Mouse (Mus musculus) megakaryocyte, embryonic 14.5 days (primary cell): ENCODE measurements at regions not wholly inside any gene's neighbourhood (a gene's known extent, or its start where the extent isn't known, plus 50 kb on each side); places are given as distances from the start of the nearest gene placed in this dataset.
A peak's percentile ranks its signal among the peaks of the same experiment; 100 is the strongest.

Experiments
- H3K27me3 ChIP-seq: replicated peaks from 2 replicates; pipeline ENCODE3; 2012; ENCODE audit warnings: inconsistent platforms
- H3K36me3 ChIP-seq: replicated peaks from 2 replicates; pipeline ENCODE3; 2012; ENCODE audit warnings: low read length, inconsistent platforms, mixed read lengths
- H3K4me1 ChIP-seq: 2 replicates; pipeline ENCODE4 v1.6.1; 2012; ENCODE audit warnings: inconsistent platforms
- H3K4me3 ChIP-seq: replicated peaks from 2 replicates; pipeline ENCODE3; 2012; ENCODE audit warnings: moderate library complexity, mild to moderate bottlenecking, inconsistent platforms
- H3K9me3 ChIP-seq: 2 replicates; pipeline ENCODE4 v1.6.1; 2012; ENCODE audit warnings: inconsistent platforms
- GATA1 ChIP-seq: IDR thresholded peaks from 3 replicates; pipeline ENCODE4 v1.6.1; 2012; ENCODE audit warnings: mixed read lengths, low read length, inconsistent platforms, borderline replicate concordance

DNA sequence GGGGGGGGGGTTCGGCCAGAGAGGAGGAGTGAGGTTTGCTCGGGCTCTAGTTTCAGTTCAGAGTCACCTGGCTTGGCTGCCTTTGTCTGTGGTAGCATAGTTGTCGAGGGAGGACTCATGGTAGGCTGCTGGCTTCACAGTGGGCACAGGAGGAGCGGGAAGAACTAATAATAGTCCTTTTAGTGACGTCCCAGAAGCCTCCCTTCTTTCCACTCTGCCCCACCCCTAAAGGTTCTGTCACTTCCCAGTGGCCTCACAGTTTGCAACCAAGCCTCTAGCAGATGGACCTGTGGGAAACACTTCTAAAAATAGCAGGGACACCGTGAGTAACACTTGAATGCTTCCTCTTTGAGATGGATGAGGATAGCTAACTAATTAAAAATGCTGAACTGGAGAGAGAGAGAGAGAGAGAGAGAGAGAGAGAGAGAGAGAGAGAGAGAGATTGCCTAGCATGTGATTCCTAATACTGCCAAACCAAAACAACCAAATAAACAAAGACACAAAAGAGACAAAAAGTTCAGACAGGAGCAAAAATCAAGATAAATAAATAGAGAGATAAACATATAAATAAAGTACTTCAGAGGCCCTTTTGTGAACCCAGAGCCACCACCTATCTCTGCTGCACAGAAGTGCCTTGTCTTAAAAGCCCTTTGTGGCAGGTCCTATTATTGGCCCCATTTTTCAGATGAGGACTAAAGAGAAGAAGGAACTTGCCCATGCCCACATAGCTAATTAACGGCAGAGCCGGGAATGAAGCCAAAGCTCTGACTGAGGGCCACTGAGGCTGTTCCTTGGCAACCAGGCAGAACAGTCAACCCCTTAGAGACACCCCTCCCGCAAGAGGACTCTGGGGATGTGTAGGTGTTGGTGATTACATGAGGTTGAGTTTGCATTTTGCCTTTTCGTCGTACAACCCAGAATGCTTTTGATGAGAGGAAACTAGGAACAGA is 54.0 kb upstream of the Serp2 start:
- peaks cover 42% of the 10 kb centered on the region for H3K4me1 ChIP-seq
- peaks cover 32% of the 10 kb centered on the region for H3K27me3 ChIP-seq
- peak overlapping the region; percentile 82 for H3K4me3 ChIP-seq
- no peak for TF ChIP-seq GATA1
- H3K9me3 ChIP-seq, result no peaks in the 10 kb centered on the region
- no peaks in the 10 kb centered on the region for H3K36me3 ChIP-seq
